Mouse (Mus musculus): ENCODE measurements around the gene Sp110. TPM values are rescaled to one million over a fixed set of nuclear protein-coding genes. Genes with fewer than 3 reads are reported as not detected.

Gene Sp110
- polyA plus RNA-seq, 1 experiment from 2014 or later: 0.53 TPM

Other genes with a start within 250 kb of the Sp110 start
- gene G530012D18Rik, start 23.1 kb downstream of the Sp110 start, polyA plus RNA-seq (2015; fragmentation: Nextera tagmentation; extraction: Ambion mirVana): not detected in 2 replicates
- 0.49 and 0.64 TPM in 2 replicates for gene Sp140, start 1.6 kb upstream of the Sp110 start, polyA plus RNA-seq (2015; fragmentation: Nextera tagmentation; extraction: Ambion mirVana)
- 0.78 and 1.8 TPM in 2 replicates for gene Sp100, start 51.2 kb upstream of the Sp110 start, polyA plus RNA-seq (2015; fragmentation: Nextera tagmentation; extraction: Ambion mirVana)
- 0.61 and 0.79 TPM in 2 replicates for gene A630001G21Rik, start 179.8 kb upstream of the Sp110 start, polyA plus RNA-seq (2015; fragmentation: Nextera tagmentation; extraction: Ambion mirVana)
- 46.4 and 50.0 TPM in 2 replicates for gene Cab39, start 194.6 kb upstream of the Sp110 start, polyA plus RNA-seq (2015; fragmentation: Nextera tagmentation; extraction: Ambion mirVana)

Measured in hindbrain, embryonic 15.5 days (tissue).